Mouse (Mus musculus): ENCODE data around the gene Gm17657. TPM values are rescaled to one million over a fixed set of nuclear protein-coding genes. Genes with fewer than 3 reads are reported as not detected.
"Not testable (repeated sequence)": the region's sequence is repeated elsewhere in the genome, so short reads cannot be mapped to it uniquely, and the experiment has no call there.

Gm17657 gene
- polyA plus RNA-seq, 1 experiment from 2014 or later, result not detected

DNA sequence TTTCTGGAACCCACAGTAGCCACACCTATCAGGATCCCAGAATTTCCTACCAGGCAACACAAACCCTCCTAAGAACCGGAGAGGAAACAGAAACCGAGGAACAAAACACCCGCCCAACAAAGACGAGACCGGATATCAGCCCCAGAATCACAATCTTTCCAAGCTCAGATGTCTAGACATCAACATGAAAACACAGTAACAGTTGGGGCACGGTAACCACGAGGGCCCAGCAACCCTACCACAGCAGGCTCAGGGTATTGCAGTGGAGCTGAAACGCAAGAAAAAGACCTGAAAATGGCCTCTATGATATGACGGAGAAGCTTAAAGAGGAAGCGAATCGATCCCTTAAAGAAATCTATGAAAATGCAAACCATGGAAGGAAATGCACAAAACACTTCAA lies 15.6 kb downstream of the Gm17657 start:
- Histone ChIP-seq H3K4me3 (ENCODE audit: low read depth, low read length) (no peak overlapping the region), H3K9me3 (ENCODE audit: low read depth, low read length) (no peaks in the 10 kb centered on the region), H3K9ac (no peak overlapping the region), H3K36me3 (ENCODE audit: insufficient read depth) (no peaks in the 10 kb centered on the region), H3K4me1 (ENCODE audit: insufficient read depth) (peaks cover 6% of the 10 kb centered on the region; the same call in 1 of the 2 replicates), H3K27ac (ENCODE audit: low read depth) (no peak overlapping the region), H3K27me3 (ENCODE audit: insufficient read depth, low read length) (no peaks in the 10 kb centered on the region), H3K4me2 (no peak overlapping the region)
- 91% methylated on average over 11 of the region's 11 CpGs for WGBS
- ATAC-seq (ENCODE audit: insufficient read depth) (no peak), DNase-seq (no peak)
- no peak for TF ChIP-seq CTCF (IDR thresholded peaks at IDR 0.05; ENCODE audit: low read depth)

DNA sequence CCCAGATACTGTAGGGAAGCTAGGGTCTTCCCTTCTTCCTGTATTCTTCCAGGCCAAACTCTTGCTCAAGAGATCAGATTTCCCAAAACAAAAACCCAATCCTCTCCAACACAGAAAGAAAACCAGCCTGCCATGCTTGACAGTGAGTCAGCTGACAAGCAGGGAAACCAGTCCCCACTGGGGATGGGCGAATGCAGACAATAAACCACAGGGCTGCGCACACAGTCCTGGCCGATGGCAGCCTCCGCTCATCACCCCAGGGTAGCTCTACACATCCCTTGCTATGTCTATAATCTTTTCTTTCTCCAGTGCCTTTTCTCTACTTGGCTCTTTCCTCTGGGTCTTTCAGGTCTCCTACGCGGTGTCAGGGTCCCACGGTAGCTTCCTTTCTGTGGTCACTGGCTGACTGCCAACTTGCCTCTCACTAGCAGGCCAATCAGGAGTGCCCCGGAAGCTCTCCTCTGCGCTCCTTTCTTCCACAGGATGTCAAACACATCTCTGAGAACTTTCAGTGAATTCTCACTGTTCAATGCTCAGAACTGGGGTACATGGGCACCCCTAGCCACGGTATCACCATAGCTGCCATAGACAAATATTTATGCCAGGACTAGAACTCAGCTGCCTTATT lies 17.6 kb downstream of the Gm17657 start:
- no peak for TF ChIP-seq CTCF (IDR thresholded peaks at IDR 0.05; ENCODE audit: low read depth)
- no peak overlapping the region for H3K4me2 ChIP-seq
- no peak overlapping the region for H3K4me3 ChIP-seq (ENCODE audit: low read depth, low read length)
- H3K36me3 ChIP-seq (ENCODE audit: insufficient read depth), result no peaks in the 10 kb centered on the region
- WGBS, result 47% methylated on average over 10 of the region's 10 CpGs
- DNase-seq (peak; percentile 64), ATAC-seq (ENCODE audit: insufficient read depth) (no peak)
- no peak overlapping the region for H3K9ac ChIP-seq
- no peaks in the 10 kb centered on the region for H3K9me3 ChIP-seq (ENCODE audit: low read depth, low read length)
- H3K4me1 ChIP-seq (ENCODE audit: insufficient read depth), result peaks cover 6% of the 10 kb centered on the region; the same call in 1 of the 2 replicates
- H3K27me3 ChIP-seq (ENCODE audit: insufficient read depth, low read length), result no peaks in the 10 kb centered on the region
- no peak overlapping the region for H3K27ac ChIP-seq (ENCODE audit: low read depth)

DNA sequence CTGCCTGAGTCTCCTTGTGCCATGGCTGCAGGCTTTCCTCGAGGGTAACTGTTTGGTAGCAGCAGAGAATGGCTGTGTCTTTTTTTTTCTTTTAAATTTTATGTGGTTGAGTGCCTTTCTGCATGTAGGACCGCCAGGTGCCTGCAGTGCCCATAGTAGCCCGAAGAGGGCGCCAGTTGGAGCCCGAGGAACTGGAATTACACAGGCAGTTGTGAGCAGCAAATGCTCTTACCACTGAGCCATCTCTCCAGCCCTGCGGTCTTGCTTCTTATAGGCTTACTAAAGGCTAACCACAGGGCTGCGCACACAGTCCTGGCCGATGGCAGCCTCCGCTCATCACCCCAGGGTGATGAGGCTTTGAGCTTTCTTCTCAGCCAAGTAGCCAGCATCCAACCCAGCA lies 18.2 kb downstream of the Gm17657 start:
- Histone ChIP-seq H3K36me3 (ENCODE audit: insufficient read depth) (no peaks in the 10 kb centered on the region), H3K27me3 (ENCODE audit: insufficient read depth, low read length) (no peaks in the 10 kb centered on the region), H3K27ac (ENCODE audit: low read depth) (no peak overlapping the region), H3K9ac (no peak overlapping the region), H3K4me1 (ENCODE audit: insufficient read depth) (peaks cover 6% of the 10 kb centered on the region; the same call in 1 of the 2 replicates), H3K4me2 (no peak overlapping the region), H3K9me3 (ENCODE audit: low read depth, low read length) (no peaks in the 10 kb centered on the region), H3K4me3 (ENCODE audit: low read depth, low read length) (no peak overlapping the region)
- DNase-seq (no peak), ATAC-seq (ENCODE audit: insufficient read depth) (no peak)
- WGBS, result 75% methylated on average over 9 of the region's 9 CpGs
- peak; percentile 29 for TF ChIP-seq CTCF (IDR thresholded peaks at IDR 0.05; ENCODE audit: low read depth)

DNA sequence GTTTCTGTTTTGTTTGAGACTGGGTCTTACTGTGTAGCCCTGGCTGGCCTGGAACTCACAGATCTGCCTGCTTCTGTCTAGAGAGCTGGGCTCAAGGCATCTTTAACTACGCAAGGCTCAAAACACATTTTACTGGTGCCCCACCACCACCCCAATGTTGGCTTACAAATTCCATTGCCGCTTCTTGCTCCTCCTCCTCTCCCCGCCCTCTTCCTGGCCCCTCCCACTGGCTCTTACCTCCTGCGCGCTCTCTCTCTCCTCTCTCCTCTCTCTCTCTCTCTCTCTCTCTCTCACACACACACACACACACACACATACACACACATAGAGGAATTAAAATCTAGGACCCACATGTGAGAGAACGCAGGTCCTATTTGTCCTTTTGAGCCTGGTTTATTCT lies 18.9 kb downstream of the Gm17657 start:
- no peak overlapping the region for H3K27ac ChIP-seq (ENCODE audit: low read depth)
- WGBS, result 75% methylated on average over 6 of the region's 6 CpGs

DNA sequence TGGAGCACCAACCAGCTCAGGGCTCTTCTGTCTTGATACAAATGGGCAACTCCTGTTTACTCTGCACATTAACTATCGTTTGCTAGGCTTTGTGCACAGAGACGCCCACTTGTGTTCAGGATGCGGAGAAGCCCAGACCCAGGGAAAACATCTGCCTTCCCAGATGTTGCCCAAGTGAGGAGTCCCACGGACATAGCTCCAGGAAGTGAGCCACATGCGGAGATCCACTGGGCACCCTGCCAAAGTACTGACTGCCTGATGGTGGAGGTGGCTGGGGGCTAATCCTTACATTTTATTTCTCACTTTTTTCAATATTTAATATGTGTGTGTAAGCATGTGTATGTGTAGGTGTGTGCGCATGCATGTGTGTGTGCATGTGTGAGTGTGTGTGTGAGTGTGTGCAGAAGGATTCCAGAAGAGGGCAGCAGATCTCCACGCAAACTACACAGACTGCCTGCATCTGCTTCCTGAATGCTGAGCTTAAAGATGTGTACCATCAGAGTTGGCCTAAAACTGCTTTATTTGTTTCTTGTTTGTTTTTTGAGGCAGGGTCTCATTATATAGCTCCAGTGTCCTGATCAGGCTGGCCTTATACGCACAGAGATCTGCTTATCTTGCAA lies 20.8 kb downstream of the Gm17657 start:
- peaks cover 6% of the 10 kb centered on the region; the same call in 1 of the 2 replicates for H3K4me1 ChIP-seq (ENCODE audit: insufficient read depth)
- ATAC-seq (ENCODE audit: insufficient read depth), result no peak
- no peak overlapping the region for H3K9ac ChIP-seq
- H3K4me2 ChIP-seq, result no peak overlapping the region
- no peak overlapping the region for H3K27ac ChIP-seq (ENCODE audit: low read depth)
- no peak overlapping the region for H3K4me3 ChIP-seq (ENCODE audit: low read depth, low read length)
- H3K27me3 ChIP-seq (ENCODE audit: insufficient read depth, low read length), result no peaks in the 10 kb centered on the region
- H3K36me3 ChIP-seq (ENCODE audit: insufficient read depth), result no peaks in the 10 kb centered on the region
- peak; percentile 68 for TF ChIP-seq CTCF (IDR thresholded peaks at IDR 0.05; ENCODE audit: low read depth)
- peak; percentile 70 for DNase-seq
- WGBS, result 65% methylated on average over 8 of the region's 8 CpGs
- peaks cover 3% of the 10 kb centered on the region; the same call in 1 of the 2 replicates for H3K9me3 ChIP-seq (ENCODE audit: low read depth, low read length)

More for the DNA sequence above, 18.9 kb downstream of the Gm17657 start:
- Histone ChIP-seq H3K4me2 (no peak overlapping the region), H3K27me3 (ENCODE audit: insufficient read depth, low read length) (no peaks in the 10 kb centered on the region), H3K4me3 (ENCODE audit: low read depth, low read length) (no peak overlapping the region), H3K9me3 (ENCODE audit: low read depth, low read length) (peaks cover 3% of the 10 kb centered on the region; the same call in 1 of the 2 replicates), H3K4me1 (ENCODE audit: insufficient read depth) (peaks cover 6% of the 10 kb centered on the region; the same call in 1 of the 2 replicates), H3K9ac (no peak overlapping the region), H3K36me3 (ENCODE audit: insufficient read depth) (no peaks in the 10 kb centered on the region)
- no peak for TF ChIP-seq CTCF (IDR thresholded peaks at IDR 0.05; ENCODE audit: low read depth)
- DNase-seq (no peak), ATAC-seq (ENCODE audit: insufficient read depth) (no peak)

- Histone ChIP-seq H3K4me3 (ENCODE audit: low read depth, low read length) (no peak overlapping the region), H3K27me3 (ENCODE audit: insufficient read depth, low read length) (no peaks in the 10 kb centered on the region), H3K4me1 (ENCODE audit: insufficient read depth) (no peaks in the 10 kb centered on the region), H3K36me3 (ENCODE audit: insufficient read depth) (no peaks in the 10 kb centered on the region), H3K27ac (ENCODE audit: low read depth) (no peak overlapping the region), H3K9me3 (ENCODE audit: low read depth, low read length) (peaks cover 3% of the 10 kb centered on the region; the same call in 1 of the 2 replicates), H3K9ac (no peak overlapping the region), H3K4me2 (no peak overlapping the region)
- 0 out of 2 replicates have a peak, but pooled peaks have one; percentile 4 for TF ChIP-seq CTCF (IDR thresholded peaks at IDR 0.05; ENCODE audit: low read depth)
- DNase-seq (no peak), ATAC-seq (ENCODE audit: insufficient read depth) (no peak)
- WGBS, result 81% methylated on average over 2 of the region's 2 CpGs
Measured at GRCm38 (mm10) chr17:29525613-29526012, 23.8 kb downstream of the Gm17657 start.

GRCm38 (mm10) chr17:29519731-29520130 lies 29.7 kb downstream of the Gm17657 start:
- Histone ChIP-seq H3K27me3 (ENCODE audit: insufficient read depth, low read length) (no peaks in the 10 kb centered on the region), H3K27ac (ENCODE audit: low read depth) (no peak overlapping the region), H3K9ac (no peak overlapping the region), H3K9me3 (ENCODE audit: low read depth, low read length) (no peaks in the 10 kb centered on the region), H3K4me1 (ENCODE audit: insufficient read depth) (no peaks in the 10 kb centered on the region), H3K36me3 (ENCODE audit: insufficient read depth) (no peaks in the 10 kb centered on the region), H3K4me3 (ENCODE audit: low read depth, low read length) (no peak overlapping the region), H3K4me2 (no peak overlapping the region)
- no peak for ATAC-seq (ENCODE audit: insufficient read depth)
- TF ChIP-seq CTCF (IDR thresholded peaks at IDR 0.05; ENCODE audit: low read depth), result no peak
- WGBS, result 67% methylated on average over 8 of the region's 8 CpGs
- DNase-seq, result no peak

DNA sequence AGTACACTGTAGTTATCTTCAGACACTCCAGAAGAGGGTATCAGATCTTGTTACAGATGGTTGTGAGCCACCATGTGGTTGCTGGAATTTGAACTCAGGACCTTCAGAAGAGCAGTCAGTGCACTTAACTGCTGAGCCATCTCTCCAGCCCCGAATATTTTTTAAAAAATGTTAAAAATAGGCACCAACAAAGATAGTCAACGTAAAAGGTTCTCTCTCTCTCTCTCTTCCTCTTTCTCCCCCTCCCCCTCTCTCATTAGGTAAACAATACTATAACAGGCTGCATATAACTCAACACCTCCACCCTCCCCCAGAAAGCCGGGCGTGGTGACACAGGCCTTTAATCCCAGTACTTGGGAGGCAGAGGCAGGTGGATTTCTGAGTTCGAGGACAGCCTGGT lies 30.8 kb downstream of the Gm17657 start:
- not testable (repeated sequence) for H3K27ac ChIP-seq (ENCODE audit: low read depth); ATAC-seq (ENCODE audit: insufficient read depth); H3K4me3 ChIP-seq (ENCODE audit: low read depth, low read length); H3K9ac ChIP-seq; H3K9me3 ChIP-seq (ENCODE audit: low read depth, low read length); H3K4me2 ChIP-seq; H3K4me1 ChIP-seq (ENCODE audit: insufficient read depth); H3K27me3 ChIP-seq (ENCODE audit: insufficient read depth, low read length); H3K36me3 ChIP-seq (ENCODE audit: insufficient read depth); DNase-seq
- WGBS, result 80% methylated on average over 5 of the region's 5 CpGs

Measured in lung, embryonic 14.5 days (tissue).